Mouse (Mus musculus) liver, embryonic 14.5 days (tissue): Measurements from ENCODE around the gene Prss48. TPM values are rescaled to one million over a fixed set of nuclear protein-coding genes. Genes with fewer than 3 reads are reported as not detected.
"Not testable (repeated sequence)": the region's sequence is repeated elsewhere in the genome, so short reads cannot be mapped to it uniquely, and the experiment has no call there.

ENCODE experiments used
- ATAC-seq: fragments of 200-750 bp; cut with Nextera tagmentation; 2 replicates; pipeline ENCODE4 v1.8.0; 2017; ENCODE audit warnings: moderate number of reproducible peaks, mild to moderate bottlenecking, moderate library complexity; ENCODE audit not compliant: insufficient read depth
- DNase-seq, 3 experiments: peaks; one replicate each; pipeline ENCODE4 v3.0.0-alpha.2; 2012 to 2013; ENCODE audit warnings: low read depth in 3 of 3, low spot score in 3 of 3
- H3K27ac ChIP-seq: fragments of 300-500 bp; sonication (generic); 2 replicates; pipeline ENCODE4 v1.5.1; 2014; ENCODE audit warnings: moderate library complexity, mild to moderate bottlenecking, control low read depth, inconsistent platforms
- H3K27me3 ChIP-seq: fragments of 300-500 bp; sonication (generic); 2 replicates; pipeline ENCODE4 v1.6.1; 2014; ENCODE audit warnings: mild to moderate bottlenecking, low read length, moderate library complexity; ENCODE audit not compliant: control insufficient read depth, insufficient read depth
- H3K36me3 ChIP-seq: fragments of 300-500 bp; sonication (generic); replicated peaks from 2 replicates; pipeline ENCODE4 v1.6.1; 2014; ENCODE audit warnings: low read depth; ENCODE audit not compliant: control insufficient read depth, insufficient read depth
- H3K4me1 ChIP-seq, 2 experiments: fragments of 200-500 bp in 1 of 2; fragments of 300-500 bp in 1 of 2; sonication (generic) in 1 of 2; replicated peaks; 2 replicates each; pipeline ENCODE4 v1.6.1; 2012 to 2014; ENCODE audit warnings: antibody characterized with exemption in 1 of 2, inconsistent platforms in 1 of 2, low read length in 1 of 2; ENCODE audit not compliant: control insufficient read depth in 2 of 2, insufficient read depth in 2 of 2
- H3K4me2 ChIP-seq: fragments of 300-500 bp; sonication (generic); 2 replicates; pipeline ENCODE4 v1.6.1; 2014; ENCODE audit warnings: low read depth, mild to moderate bottlenecking, control low read depth, moderate library complexity
- H3K4me3 ChIP-seq, 2 experiments: fragments of 200-500 bp in 1 of 2; fragments of 300-500 bp in 1 of 2; sonication (generic) in 1 of 2; 2 replicates each; pipeline ENCODE4 v1.5.1; 2012 to 2014; ENCODE audit warnings: low read depth in 2 of 2, low read length in 2 of 2, mild to moderate bottlenecking in 2 of 2, control low read depth in 1 of 2, inconsistent platforms in 1 of 2, moderate library complexity in 1 of 2; ENCODE audit not compliant: insufficient read depth in 1 of 2
- H3K9ac ChIP-seq: fragments of 300-500 bp; sonication (generic); replicated peaks from 2 replicates; pipeline ENCODE4 v1.6.1; 2014; ENCODE audit warnings: mild to moderate bottlenecking, control low read depth, moderate library complexity
- H3K9me3 ChIP-seq: fragments of 300-500 bp; sonication (generic); 2 replicates; pipeline ENCODE4 v1.6.1; 2016; ENCODE audit warnings: low read length, mixed read lengths; ENCODE audit not compliant: control insufficient read depth
- CTCF ChIP-seq: IDR thresholded peaks from 2 replicates; pipeline ENCODE4 v1.5.1; 2016; ENCODE audit warnings: antibody characterized with exemption, low read depth, control low read depth
- EP300 ChIP-seq: IDR thresholded peaks from 2 replicates; pipeline ENCODE4 v1.6.1; 2016; ENCODE audit warnings: antibody characterized with exemption, low read depth
- WGBS: fragments of 180-500 bp; shearing (Covaris S2); extraction: QIAGEN DNeasy Blood & Tissue Kit; methylation state at CpG from one replicate; pipeline ENCODE4 v1.1.7; 2014; ENCODE audit not compliant: insufficient replicate concordance; 5-methylcytosine and 5-hydroxymethylcytosine counted together
- polyA plus RNA-seq, 2 experiments: library from polyadenylated mRNA; depleted of rRNA in 1 of 2; stranded (reverse) in 1 of 2; unstranded in 1 of 2; fragments of >200 nt; fragmentation: Nextera tagmentation in 1 of 2; extraction: Ambion mirVana in 1 of 2; gene quantifications; 2 replicates each; pipeline versions ENCODE4 v1.2.1 to v1.2.3; 2012 to 2014

Gene Prss48
- polyA plus RNA-seq, 2 experiments, result not detected

GRCm38 (mm10) chr3:85991140-85991801 lies 11.0 kb downstream of the Prss48 start:
- Histone ChIP-seq H3K36me3 (no peaks in the 10 kb centered on the region), H3K9ac (peak overlapping the region; percentile 50), H3K4me1 (peaks cover 40 to 49% of the 10 kb centered on the region in 2 experiments), H3K4me3 (peak overlapping the region in 1 of 2 experiments; percentile 12; a peak in 1 of 4 replicates), H3K27me3 (no peaks in the 10 kb centered on the region), H3K27ac (peak overlapping the region; percentile 85), H3K9me3 (no peaks in the 10 kb centered on the region), H3K4me2 (peak overlapping the region; percentile 63)
- ATAC-seq, result peak; percentile 84
- 13% methylated on average over 6 of the region's 6 CpGs for WGBS
- peak; percentile 48 to 62 (median 57) for DNase-seq
- TF ChIP-seq CTCF (no peak), EP300 (peak; percentile 77)

DNA sequence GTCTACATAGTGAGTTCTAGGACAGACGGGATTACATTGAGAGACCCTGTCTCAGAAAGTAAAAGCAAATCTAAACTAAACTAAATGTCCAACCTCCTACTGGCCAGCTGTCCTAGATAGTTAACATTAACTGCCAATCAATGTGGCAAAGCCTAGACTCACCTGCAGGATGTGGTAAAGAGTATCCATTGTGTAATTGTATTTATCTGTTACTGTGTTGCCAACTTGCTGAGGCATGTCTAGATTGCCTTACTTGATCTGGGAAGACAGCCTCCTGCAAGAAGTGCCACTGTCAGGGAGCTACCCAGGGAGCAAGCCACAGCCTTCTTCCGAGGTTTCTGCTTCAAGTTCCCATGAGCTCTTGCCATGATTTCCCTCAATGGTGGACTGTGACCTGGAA lies 15.1 kb downstream of the Prss48 start:
- H3K36me3 ChIP-seq, result no peaks in the 10 kb centered on the region
- WGBS, result 50% methylated on average over 2 of the region's 2 CpGs
- peaks cover 21 to 27% of the 10 kb centered on the region in 2 experiments for H3K4me1 ChIP-seq
- no peaks in the 10 kb centered on the region for H3K27me3 ChIP-seq
- ATAC-seq, result no peak
- H3K9me3 ChIP-seq, result no peaks in the 10 kb centered on the region
- H3K27ac ChIP-seq, result no peak overlapping the region
- H3K4me3 ChIP-seq, result no peak overlapping the region
- DNase-seq, result no peak
- no peak overlapping the region for H3K9ac ChIP-seq
- H3K4me2 ChIP-seq, result no peak overlapping the region
- TF ChIP-seq EP300, result no peak
- no peak for TF ChIP-seq CTCF

GRCm38 (mm10) chr3:85984537-85984936 lies 17.8 kb downstream of the Prss48 start:
- no peaks in the 10 kb centered on the region for H3K27me3 ChIP-seq
- H3K9ac ChIP-seq, result no peak overlapping the region
- no peak overlapping the region for H3K4me2 ChIP-seq
- DNase-seq (no peak), ATAC-seq (no peak)
- no peaks in the 10 kb centered on the region for H3K9me3 ChIP-seq
- TF ChIP-seq CTCF (no peak), EP300 (no peak)
- peaks cover 0 to 2% of the 10 kb centered on the region in 2 experiments; a peak in 2 of 4 replicates for H3K4me1 ChIP-seq
- no peak overlapping the region for H3K4me3 ChIP-seq
- 73% methylated on average over 6 of the region's 6 CpGs for WGBS
- no peaks in the 10 kb centered on the region for H3K36me3 ChIP-seq
- H3K27ac ChIP-seq, result no peak overlapping the region

DNA sequence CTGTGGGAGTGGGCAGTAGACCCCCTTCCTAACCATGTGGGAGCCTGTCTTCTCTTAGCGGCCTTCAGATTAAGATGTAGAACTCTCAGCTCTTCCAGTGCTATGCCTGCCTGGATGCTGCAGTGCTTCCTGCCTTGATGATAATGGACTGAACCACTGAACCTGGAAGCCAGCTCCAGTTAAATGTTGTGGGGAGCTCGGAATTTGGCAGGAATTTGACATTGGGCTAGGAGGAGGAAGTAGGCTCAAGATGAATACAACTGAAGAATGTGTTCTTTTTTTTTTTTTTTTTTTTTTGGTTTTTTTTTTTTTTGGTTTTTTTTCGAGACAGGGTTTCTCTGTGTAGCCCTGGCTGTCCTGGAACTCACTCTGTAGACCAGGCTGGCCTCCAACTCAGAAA lies 20.5 kb downstream of the Prss48 start:
- not testable (repeated sequence) for H3K36me3 ChIP-seq, DNase-seq, H3K4me2 ChIP-seq, H3K9me3 ChIP-seq, H3K4me3 ChIP-seq, H3K27ac ChIP-seq, ATAC-seq, H3K4me1 ChIP-seq, H3K9ac ChIP-seq, H3K27me3 ChIP-seq
- 48% methylated on average over 3 of the region's 3 CpGs for WGBS

GRCm38 (mm10) chr3:85980036-85980435 lies 22.3 kb downstream of the Prss48 start:
- no peak overlapping the region for H3K27ac ChIP-seq
- H3K36me3 ChIP-seq, result no peaks in the 10 kb centered on the region
- no peak overlapping the region for H3K4me3 ChIP-seq
- no peak overlapping the region for H3K4me2 ChIP-seq
- DNase-seq (no peak), ATAC-seq (no peak)
- TF ChIP-seq EP300 (no peak), CTCF (no peak)
- H3K27me3 ChIP-seq, result no peaks in the 10 kb centered on the region
- no peak overlapping the region for H3K9ac ChIP-seq
- no peaks in the 10 kb centered on the region for H3K9me3 ChIP-seq
- WGBS, result 67% methylated on average over 4 of the region's 4 CpGs
- H3K4me1 ChIP-seq, result no peaks in the 10 kb centered on the region
